Mouse (Mus musculus): ENCODE results near the gene Rhbdl3.

DNA sequence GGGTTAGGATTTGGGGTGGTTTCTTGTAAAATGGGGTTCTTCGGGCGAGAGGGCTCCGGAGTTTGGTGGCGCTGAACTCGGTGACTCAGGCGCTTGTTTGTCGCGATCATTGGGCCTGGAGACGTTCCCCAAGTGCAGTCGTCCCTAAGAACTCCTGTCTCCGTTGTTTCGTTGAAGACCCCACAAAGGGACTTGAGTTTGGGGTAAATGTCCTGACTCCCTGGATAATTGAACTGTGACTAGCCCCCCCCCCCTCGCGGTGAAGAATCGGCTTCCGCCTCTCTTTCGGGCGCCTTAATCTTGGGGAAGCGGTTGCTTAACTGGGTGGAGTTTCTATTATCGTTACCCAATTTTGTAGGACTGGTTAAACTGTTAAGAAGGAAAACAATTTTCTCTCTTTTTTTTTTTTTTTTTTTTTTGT lies 82.9 kb downstream of the Rhbdl3 start:
- TF ChIP-seq CTCF (IDR thresholded peaks at IDR 0.05), result no peak
- no peak for TF ChIP-seq POLR2A (IDR thresholded peaks at IDR 0.05; ENCODE audit: insufficient read depth, low read depth, low read length)
